Mouse (Mus musculus): ENCODE results near the gene Tcp1.
"Not testable (repeated sequence)": the region's sequence is repeated elsewhere in the genome, so short reads cannot be mapped to it uniquely, and the experiment has no call there.

Tcp1 gene

GRCm38 (mm10) chr17:12915881-12916583 is 531 bp downstream of the Tcp1 start, which contains the start of gene Mrpl18:
Gene Mrpl18 (minus strand): TSS chr17:12916345.
- DNase-seq: peak; percentile 99

GRCm38 (mm10) chr17:12916588-12917380 is 1.3 kb downstream of the Tcp1 start:
- peak; percentile 68 for DNase-seq

- no peak for DNase-seq
Measured at GRCm38 (mm10) chr17:12921073-12921472, 5.6 kb downstream of the Tcp1 start.

- no peak for DNase-seq
Measured at GRCm38 (mm10) chr17:12925001-12925400, 9.5 kb downstream of the Tcp1 start.

- DNase-seq: no peak
Measured at GRCm38 (mm10) chr17:12925703-12926180, 10.2 kb downstream of the Tcp1 start.

- DNase-seq: not testable (repeated sequence)
Measured at GRCm38 (mm10) chr17:12931576-12931975, 16.1 kb downstream of the Tcp1 start.

- no peak for DNase-seq
Measured at GRCm38 (mm10) chr17:12935719-12936118, 20.2 kb downstream of the Tcp1 start.

- DNase-seq: no peak
Measured at GRCm38 (mm10) chr17:12937412-12937970, 22.0 kb downstream of the Tcp1 start.

- no peak for DNase-seq
Measured at GRCm38 (mm10) chr17:12938077-12938476, 22.6 kb downstream of the Tcp1 start.

- DNase-seq: not testable (repeated sequence)
Measured at GRCm38 (mm10) chr17:12939377-12940148, 24.1 kb downstream of the Tcp1 start.

GRCm38 (mm10) chr17:12940151-12940805 is 24.8 kb downstream of the Tcp1 start, which contains the start of gene Acat3:
Gene Acat3 (minus strand): TSS chr17:12940600.
- no peak for DNase-seq

- no peak for DNase-seq
Measured at GRCm38 (mm10) chr17:12941543-12942260, 26.2 kb downstream of the Tcp1 start.

- no peak for DNase-seq
Measured at GRCm38 (mm10) chr17:12942459-12943162, 27.1 kb downstream of the Tcp1 start.

- DNase-seq: no peak
Measured at GRCm38 (mm10) chr17:12949669-12950068, 34.2 kb downstream of the Tcp1 start.

- DNase-seq: no peak
Measured at GRCm38 (mm10) chr17:12956664-12957063, 41.2 kb downstream of the Tcp1 start.

GRCm38 (mm10) chr17:12959377-12959776 is 43.9 kb downstream of the Tcp1 start:
- not testable (repeated sequence) for DNase-seq

- peak; percentile 97 for DNase-seq
Measured at GRCm38 (mm10) chr17:12960331-12960873, 44.9 kb downstream of the Tcp1 start, which contains the start of gene Acat2. Gene Acat2 (minus strand): TSS chr17:12960747.

GRCm38 (mm10) chr17:12963476-12963875 is 48.0 kb downstream of the Tcp1 start:
- DNase-seq: no peak

- no peak for DNase-seq
Measured at GRCm38 (mm10) chr17:12967173-12967572, 51.7 kb downstream of the Tcp1 start.

GRCm38 (mm10) chr17:12973851-12974250 is 58.4 kb downstream of the Tcp1 start:
- no peak for DNase-seq

Data from thymus, postnatal 14 days (tissue).